Mouse (Mus musculus) hindbrain, embryonic 13.5 days (tissue): ENCODE measurements around the gene Dnah2. TPM values are rescaled to one million over a fixed set of nuclear protein-coding genes. Genes with fewer than 3 reads are reported as not detected.
"Not testable (repeated sequence)": the region's sequence is repeated elsewhere in the genome, so short reads cannot be mapped to it uniquely, and the experiment has no call there.

Experiments
- ATAC-seq: fragments of 200-750 bp; cut with Nextera tagmentation; 2 replicates; pipeline ENCODE4 v1.8.0; 2017; ENCODE audit warnings: moderate TSS enrichment; ENCODE audit not compliant: low FRiP score
- H3K27ac ChIP-seq: fragments of 300-500 bp; sonication (generic); 2 replicates; pipeline ENCODE4 v1.5.1; 2015; ENCODE audit warnings: inconsistent platforms, mild to moderate bottlenecking, moderate library complexity
- H3K27me3 ChIP-seq: fragments of 300-500 bp; sonication (generic); 2 replicates; pipeline ENCODE4 v1.6.1; 2015; ENCODE audit warnings: mild to moderate bottlenecking, inconsistent platforms
- H3K36me3 ChIP-seq: fragments of 300-500 bp; sonication (generic); 2 replicates; pipeline ENCODE4 v1.6.1; 2015; ENCODE audit warnings: mild to moderate bottlenecking, inconsistent platforms
- H3K4me1 ChIP-seq: fragments of 300-500 bp; sonication (generic); replicated peaks from 2 replicates; pipeline ENCODE4 v1.6.1; 2015; ENCODE audit warnings: inconsistent platforms
- H3K4me2 ChIP-seq: fragments of 300-500 bp; sonication (generic); 2 replicates; pipeline ENCODE4 v1.6.1; 2015; ENCODE audit warnings: inconsistent platforms, mild to moderate bottlenecking, moderate library complexity
- H3K4me3 ChIP-seq: fragments of 300-500 bp; sonication (generic); 2 replicates; pipeline ENCODE4 v1.5.1; 2015; ENCODE audit warnings: mild to moderate bottlenecking, inconsistent platforms
- H3K9ac ChIP-seq: fragments of 300-500 bp; sonication (generic); 2 replicates; pipeline ENCODE4 v1.6.1; 2015; ENCODE audit warnings: mild to moderate bottlenecking, inconsistent platforms
- H3K9me3 ChIP-seq: fragments of 300-500 bp; sonication (generic); 2 replicates; pipeline ENCODE4 v1.6.1; 2016; ENCODE audit warnings: inconsistent platforms
- WGBS: fragments of 180-500 bp; shearing (Covaris S2); methylation state at CpG from one replicate; pipeline ENCODE4 v1.1.7; 2015; 5-methylcytosine and 5-hydroxymethylcytosine counted together
- polyA plus RNA-seq: library from polyadenylated mRNA; unstranded; fragments of >200 nt; fragmentation: Nextera tagmentation; extraction: Ambion mirVana; gene quantifications from 2 replicates; pipeline ENCODE4 v1.2.1, GENCODE M21; 2015

Gene Dnah2
- polyA plus RNA-seq, 1 experiment from 2014 or later, result 2.1 TPM

GRCm38 (mm10) chr11:69543598-69543997, 5.3 kb downstream of the Dnah2 start:
- H3K9ac ChIP-seq, result no peak overlapping the region
- H3K4me1 ChIP-seq, result peaks cover 51% of the 10 kb centered on the region
- H3K9me3 ChIP-seq, result no peaks in the 10 kb centered on the region
- 3% methylated on average over 3 of the region's 3 CpGs for WGBS
- no peak for ATAC-seq
- H3K4me2 ChIP-seq, result no peak overlapping the region; the same call in 1 of the 2 replicates
- H3K27ac ChIP-seq, result peak overlapping the region; percentile 64
- H3K27me3 ChIP-seq, result no peaks in the 10 kb centered on the region
- no peak overlapping the region for H3K4me3 ChIP-seq
- no peaks in the 10 kb centered on the region for H3K36me3 ChIP-seq

GRCm38 (mm10) chr11:69541741-69542140, 7.2 kb downstream of the Dnah2 start:
- not testable (repeated sequence) for H3K9me3 ChIP-seq, ATAC-seq, H3K27ac ChIP-seq, H3K36me3 ChIP-seq, H3K4me3 ChIP-seq, H3K27me3 ChIP-seq, H3K4me2 ChIP-seq, H3K9ac ChIP-seq
- H3K4me1 ChIP-seq, result peaks cover 33% of the 10 kb centered on the region
- 78% methylated on average over 1 of the region's 3 CpGs for WGBS

GRCm38 (mm10) chr11:69540700-69541099, 8.2 kb downstream of the Dnah2 start:
- WGBS, result 100% methylated on average over 2 of the region's 2 CpGs

GRCm38 (mm10) chr11:69534990-69535389, 13.9 kb downstream of the Dnah2 start:
- ATAC-seq, result no peak
- WGBS, result 68% methylated on average over 1 of the region's 1 CpGs
- no peak overlapping the region for H3K4me3 ChIP-seq
- no peaks in the 10 kb centered on the region for H3K27me3 ChIP-seq
- no peaks in the 10 kb centered on the region for H3K4me1 ChIP-seq
- H3K9ac ChIP-seq, result no peak overlapping the region
- no peaks in the 10 kb centered on the region for H3K9me3 ChIP-seq
- H3K36me3 ChIP-seq, result no peaks in the 10 kb centered on the region
- no peak overlapping the region for H3K27ac ChIP-seq
- no peak overlapping the region for H3K4me2 ChIP-seq

More at GRCm38 (mm10) chr11:69540700-69541099, 8.2 kb downstream of the Dnah2 start:
- no peak for ATAC-seq
- H3K36me3 ChIP-seq, result no peaks in the 10 kb centered on the region
- no peaks in the 10 kb centered on the region for H3K27me3 ChIP-seq
- no peak overlapping the region for H3K27ac ChIP-seq
- no peak overlapping the region for H3K4me2 ChIP-seq
- H3K4me1 ChIP-seq, result peaks cover 22% of the 10 kb centered on the region
- no peaks in the 10 kb centered on the region for H3K9me3 ChIP-seq
- no peak overlapping the region for H3K4me3 ChIP-seq
- no peak overlapping the region for H3K9ac ChIP-seq

- no peak overlapping the region for H3K4me3 ChIP-seq
- WGBS, result 85% methylated on average over 7 of the region's 7 CpGs
- no peak for ATAC-seq
- no peak overlapping the region for H3K9ac ChIP-seq
- H3K9me3 ChIP-seq, result no peaks in the 10 kb centered on the region
- H3K4me2 ChIP-seq, result no peak overlapping the region
- H3K27ac ChIP-seq, result no peak overlapping the region
- H3K27me3 ChIP-seq, result no peaks in the 10 kb centered on the region
- no peaks in the 10 kb centered on the region for H3K36me3 ChIP-seq
- peaks cover 6% of the 10 kb centered on the region for H3K4me1 ChIP-seq
Observed at GRCm38 (mm10) chr11:69532480-69533150, 16.3 kb downstream of the Dnah2 start.

GRCm38 (mm10) chr11:69530755-69531154, 18.2 kb downstream of the Dnah2 start:
- peaks cover 20% of the 10 kb centered on the region for H3K4me1 ChIP-seq
- H3K4me2 ChIP-seq, H3K27me3 ChIP-seq, H3K4me3 ChIP-seq, H3K9ac ChIP-seq, H3K36me3 ChIP-seq, ATAC-seq, H3K9me3 ChIP-seq, H3K27ac ChIP-seq: not testable (repeated sequence)
- 93% methylated on average over 6 of the region's 6 CpGs for WGBS

GRCm38 (mm10) chr11:69530281-69530680, 18.6 kb downstream of the Dnah2 start:
- H3K4me2 ChIP-seq, ATAC-seq, H3K9me3 ChIP-seq, H3K27me3 ChIP-seq, H3K4me3 ChIP-seq, H3K27ac ChIP-seq, H3K36me3 ChIP-seq, H3K9ac ChIP-seq: not testable (repeated sequence)
- WGBS, result 97% methylated on average over 3 of the region's 3 CpGs
- peaks cover 20% of the 10 kb centered on the region for H3K4me1 ChIP-seq

- Histone ChIP-seq H3K27ac (peak overlapping the region; percentile 98), H3K9ac (peak overlapping the region; percentile 74), H3K36me3 (no peaks in the 10 kb centered on the region), H3K9me3 (no peaks in the 10 kb centered on the region), H3K4me1 (peaks cover 20% of the 10 kb centered on the region), H3K4me3 (no peak overlapping the region), H3K27me3 (no peaks in the 10 kb centered on the region), H3K4me2 (peak overlapping the region; percentile 51; the same call in 1 of the 2 replicates)
- WGBS, result 72% methylated on average over 4 of the region's 4 CpGs
- ATAC-seq, result 0 out of 2 replicates have a peak, but pooled peaks have one; percentile 25
Observed at GRCm38 (mm10) chr11:69528031-69528390, 20.9 kb downstream of the Dnah2 start.

- Histone ChIP-seq H3K4me1 (peaks cover 20% of the 10 kb centered on the region), H3K9me3 (no peaks in the 10 kb centered on the region), H3K27me3 (no peaks in the 10 kb centered on the region), H3K4me2 (peak overlapping the region; percentile 51), H3K9ac (peak overlapping the region; percentile 74), H3K27ac (peak overlapping the region; percentile 98), H3K36me3 (no peaks in the 10 kb centered on the region), H3K4me3 (peak overlapping the region; percentile 22)
- WGBS, result 3% methylated on average over 30 of the region's 30 CpGs
- ATAC-seq, result peak; percentile 64
Observed at GRCm38 (mm10) chr11:69527098-69528030, 21.5 kb downstream of the Dnah2 start.

GRCm38 (mm10) chr11:69526631-69527030, 22.3 kb downstream of the Dnah2 start:
- Histone ChIP-seq H3K27ac (peak overlapping the region; percentile 98), H3K9ac (peak overlapping the region; percentile 74; the same call in 1 of the 2 replicates), H3K36me3 (no peaks in the 10 kb centered on the region), H3K27me3 (no peaks in the 10 kb centered on the region), H3K4me2 (peak overlapping the region; percentile 51), H3K4me3 (no peak overlapping the region), H3K4me1 (peaks cover 20% of the 10 kb centered on the region), H3K9me3 (no peaks in the 10 kb centered on the region)
- WGBS, result 35% methylated on average over 4 of the region's 4 CpGs
- 0 out of 2 replicates have a peak, but pooled peaks have one; percentile 25 for ATAC-seq

- Histone ChIP-seq H3K27me3 (no peaks in the 10 kb centered on the region), H3K4me1 (peaks cover 24% of the 10 kb centered on the region), H3K36me3 (no peaks in the 10 kb centered on the region), H3K9me3 (no peaks in the 10 kb centered on the region), H3K27ac (no peak overlapping the region; the same call in 1 of the 2 replicates), H3K4me3 (no peak overlapping the region), H3K9ac (no peak overlapping the region), H3K4me2 (no peak overlapping the region)
- WGBS, result 87% methylated on average over 9 of the region's 9 CpGs
- ATAC-seq, result no peak
Observed at GRCm38 (mm10) chr11:69525661-69526060, 23.2 kb downstream of the Dnah2 start.

- H3K9ac ChIP-seq, result no peak overlapping the region
- H3K9me3 ChIP-seq, result no peaks in the 10 kb centered on the region
- no peak overlapping the region for H3K4me3 ChIP-seq
- H3K36me3 ChIP-seq, result no peaks in the 10 kb centered on the region
- peaks cover 27% of the 10 kb centered on the region for H3K4me1 ChIP-seq
- no peaks in the 10 kb centered on the region for H3K27me3 ChIP-seq
- no peak for ATAC-seq
- no peak overlapping the region for H3K27ac ChIP-seq
- WGBS, result 95% methylated on average over 4 of the region's 4 CpGs
- H3K4me2 ChIP-seq, result no peak overlapping the region
Observed at GRCm38 (mm10) chr11:69523651-69524050, 25.3 kb downstream of the Dnah2 start.
